Mouse (Mus musculus) B cell, adult (primary cell): ENCODE measurements around the gene Fastk. TPM values are rescaled to one million over a fixed set of nuclear protein-coding genes. Genes with fewer than 3 reads are reported as not detected.

Experiments
- total RNA-seq: library from RNA; stranded (reverse); gene quantifications from 4 replicates; pipeline ENCODE4 v1.2.4, GENCODE M21; 2023; ENCODE audit not compliant: inconsistent age

Gene Fastk
- 83.5 to 99.7 TPM (median 90.5 TPM) in 4 replicates for total RNA-seq

GRCm38 (mm10) chr5:24444746-24445427 is at the start of gene Fastk:
Fastk (minus strand) TSS chr5:24445287.

GRCm38 (mm10) chr5:24452030-24452690 is 7.1 kb upstream of the Fastk start, which contains the start of gene Agap3:
Agap3 (plus strand) TSS chr5:24452177.

GRCm38 (mm10) chr5:24447624-24448298 is 2.7 kb upstream of the Fastk start, which contains the start of gene Tmub1:
Tmub1 (minus strand) TSS chr5:24447854.

GRCm38 (mm10) chr5:24423129-24424003 is 21.7 kb downstream of the Fastk start, which contains the start of the genes Cdk5 and Slc4a2:
Cdk5 (minus strand) TSS chr5:24423530.
Slc4a2 (plus strand) TSS chr5:24423837.

GRCm38 (mm10) chr5:24413042-24413693 is 31.9 kb downstream of the Fastk start, which contains the start of gene Asic3:
Asic3 (plus strand) TSS chr5:24413392.

GRCm38 (mm10) chr5:24393392-24393997 is 51.6 kb downstream of the Fastk start, which contains the start of gene Abcb8:
Abcb8 (plus strand) TSS chr5:24393663.

GRCm38 (mm10) chr5:24391864-24392263 is 53.2 kb downstream of the Fastk start, which contains the start of gene Atg9b:
Atg9b (minus strand) TSS chr5:24392143.

Other genes starting within 250 kb of the Fastk start
- not detected in 4 replicates for gene Kcnh2, start 93.7 kb downstream of the Fastk start, total RNA-seq
- 0.15 to 0.35 TPM (median 0.32 TPM) in 4 replicates for gene Nos3, start 80.5 kb downstream of the Fastk start, total RNA-seq
- not detected in 4 replicates for gene Atg9b, start 53.1 kb downstream of the Fastk start, total RNA-seq
- gene Abcb8, start 51.6 kb downstream of the Fastk start, total RNA-seq, result 21.3 to 25.4 TPM (median 23.8 TPM) in 4 replicates
- gene Asic3, start 31.9 kb downstream of the Fastk start, total RNA-seq, result not detected in 4 replicates
- 31.0 to 38.3 TPM (median 34.1 TPM) in 4 replicates for gene Cdk5, start 21.8 kb downstream of the Fastk start, total RNA-seq
- 61.9 to 68.1 TPM (median 62.6 TPM) in 4 replicates for gene Slc4a2, start 21.4 kb downstream of the Fastk start, total RNA-seq
- 24.9 to 27.6 TPM (median 26.1 TPM) in 4 replicates for gene Tmub1, start 2.6 kb upstream of the Fastk start, total RNA-seq
- gene Agap3, start 6.9 kb upstream of the Fastk start, total RNA-seq, result 40.0 to 49.3 TPM (median 44.5 TPM) in 4 replicates
- gene Gbx1, start 81.9 kb upstream of the Fastk start, total RNA-seq, result not detected in 4 replicates
- not detected in 4 replicates for gene Asb10, start 95.7 kb upstream of the Fastk start, total RNA-seq
- gene 4931409K22Rik, start 111.5 kb upstream of the Fastk start, total RNA-seq, result not detected in 4 replicates
- gene Abcf2, start 132.2 kb upstream of the Fastk start, total RNA-seq, result 37.4 to 43.1 TPM (median 40.0 TPM) in 4 replicates
- 34.0 to 42.1 TPM (median 40.7 TPM) in 4 replicates for gene Chpf2, start 141.5 kb upstream of the Fastk start, total RNA-seq
- gene Smarcd3, start 179.1 kb upstream of the Fastk start, total RNA-seq, result 0.45 TPM in 1 of 4 replicates, not detected in the others
- 90.0 to 95.9 TPM (median 92.3 TPM) in 4 replicates for gene Nub1, start 240.2 kb upstream of the Fastk start, total RNA-seq